Mouse (Mus musculus): ENCODE measurements around the gene Atf4. TPM values are rescaled to one million over a fixed set of nuclear protein-coding genes. Genes with fewer than 3 reads are reported as not detected.

Atf4 gene
- polyA plus RNA-seq, 1 experiment from 2014 or later, result 132 TPM

DNA sequence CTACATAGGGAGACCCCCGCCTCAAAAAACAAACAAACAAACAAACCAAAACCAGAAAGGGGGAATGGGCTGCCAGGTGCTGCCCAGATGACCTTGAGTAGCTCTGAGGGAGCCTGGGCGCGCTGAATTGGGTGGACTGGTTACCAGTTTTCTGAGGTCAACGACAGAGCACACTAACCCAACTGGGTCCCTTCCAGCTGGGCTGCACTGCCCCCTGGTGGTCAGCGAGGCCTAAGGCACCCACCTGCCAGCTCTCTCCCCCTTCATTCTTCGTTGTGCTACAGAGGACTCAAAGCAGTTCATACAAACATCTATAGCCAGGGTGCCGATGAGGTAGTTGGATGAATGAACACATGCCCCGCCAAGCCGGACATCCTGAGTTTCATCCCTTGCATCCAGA, 29.8 kb upstream of the Atf4 start:
- no peak overlapping the region for H3K4me2 ChIP-seq
- 28% methylated on average over 9 of the region's 9 CpGs for WGBS
- ATAC-seq (ENCODE audit: low FRiP score), result no peak

DNA sequence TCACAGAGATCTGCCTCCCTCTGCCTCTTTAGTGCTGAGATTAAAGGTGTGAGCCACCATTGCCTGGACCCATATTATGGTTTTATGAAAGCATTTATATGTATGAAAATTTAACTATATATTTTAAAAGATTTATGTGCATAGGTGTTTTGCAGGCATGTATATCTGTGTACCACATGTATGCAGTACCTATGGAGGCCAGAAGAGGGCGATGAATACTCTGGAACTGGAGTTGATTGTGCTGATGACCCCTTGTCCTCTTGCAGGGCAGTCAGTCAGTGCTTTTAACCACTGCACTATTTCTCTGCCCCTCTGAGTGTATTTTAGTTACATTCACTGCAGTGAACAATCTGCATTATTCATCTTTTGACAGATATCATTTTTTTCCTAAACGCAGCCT, 29.2 kb upstream of the Atf4 start:
- Histone ChIP-seq H3K27ac (no peak overlapping the region), H3K4me1 (peaks cover 4% of the 10 kb centered on the region; the same call in 1 of the 2 replicates), H3K9me3 (no peaks in the 10 kb centered on the region), H3K27me3 (no peaks in the 10 kb centered on the region), H3K36me3 (replicated peaks) (no peaks in the 10 kb centered on the region), H3K9ac (no peak overlapping the region), H3K4me3 (replicated peaks) (no peak overlapping the region), H3K4me2 (no peak overlapping the region)
- 44% methylated on average over 2 of the region's 2 CpGs for WGBS
- no peak for ATAC-seq (ENCODE audit: low FRiP score)

More for the DNA sequence above, 29.8 kb upstream of the Atf4 start:
- no peak overlapping the region for H3K4me3 ChIP-seq (replicated peaks)
- no peaks in the 10 kb centered on the region for H3K36me3 ChIP-seq (replicated peaks)
- H3K9me3 ChIP-seq, result no peaks in the 10 kb centered on the region
- H3K27me3 ChIP-seq, result no peaks in the 10 kb centered on the region
- peaks cover 4% of the 10 kb centered on the region; the same call in 1 of the 2 replicates for H3K4me1 ChIP-seq
- H3K9ac ChIP-seq, result no peak overlapping the region
- no peak overlapping the region for H3K27ac ChIP-seq

DNA sequence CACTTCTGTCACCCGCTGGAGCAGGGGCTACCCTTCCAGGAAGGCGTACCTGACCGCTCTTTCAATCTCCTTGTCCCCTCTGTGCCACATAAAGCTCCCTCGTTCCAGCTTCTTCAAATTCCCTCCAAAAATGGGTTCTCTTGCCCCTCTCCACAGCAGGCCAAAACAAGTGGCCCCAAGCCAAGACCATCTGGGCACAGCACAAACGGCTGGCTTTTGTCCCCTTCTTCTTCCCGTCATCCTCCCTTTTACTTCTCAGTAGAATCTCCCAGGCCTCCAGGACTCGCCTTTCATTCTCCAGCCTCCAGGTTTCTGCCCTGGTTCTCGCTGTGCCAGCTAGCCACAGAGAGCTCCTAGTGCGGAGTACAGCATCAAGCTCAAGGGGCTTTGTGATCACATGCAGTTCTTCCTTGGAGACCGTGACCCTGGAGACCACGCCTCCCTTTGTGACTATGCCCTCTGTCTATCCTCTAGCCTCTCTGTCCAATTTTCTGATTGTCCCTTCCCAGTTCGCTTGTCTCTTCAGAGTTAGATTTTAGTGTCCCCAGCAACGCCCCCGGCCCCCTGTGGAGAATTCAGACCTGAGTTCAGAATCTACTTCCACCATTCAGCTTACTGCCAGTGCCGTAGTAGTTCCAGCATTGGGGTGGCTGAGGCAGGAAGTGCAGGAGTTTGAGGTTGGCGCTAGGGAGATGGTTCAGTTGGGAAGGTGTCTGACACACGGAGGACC, 26.7 kb upstream of the Atf4 start:
- peaks cover 7% of the 10 kb centered on the region for H3K4me1 ChIP-seq
- no peaks in the 10 kb centered on the region for H3K36me3 ChIP-seq (replicated peaks)
- no peak for ATAC-seq (ENCODE audit: low FRiP score)
- no peak overlapping the region for H3K9ac ChIP-seq
- H3K27me3 ChIP-seq, result no peaks in the 10 kb centered on the region
- no peaks in the 10 kb centered on the region for H3K9me3 ChIP-seq
- no peak overlapping the region for H3K27ac ChIP-seq
- no peak overlapping the region for H3K4me2 ChIP-seq
- H3K4me3 ChIP-seq (replicated peaks), result no peak overlapping the region
- WGBS, result 74% methylated on average over 17 of the region's 17 CpGs

DNA sequence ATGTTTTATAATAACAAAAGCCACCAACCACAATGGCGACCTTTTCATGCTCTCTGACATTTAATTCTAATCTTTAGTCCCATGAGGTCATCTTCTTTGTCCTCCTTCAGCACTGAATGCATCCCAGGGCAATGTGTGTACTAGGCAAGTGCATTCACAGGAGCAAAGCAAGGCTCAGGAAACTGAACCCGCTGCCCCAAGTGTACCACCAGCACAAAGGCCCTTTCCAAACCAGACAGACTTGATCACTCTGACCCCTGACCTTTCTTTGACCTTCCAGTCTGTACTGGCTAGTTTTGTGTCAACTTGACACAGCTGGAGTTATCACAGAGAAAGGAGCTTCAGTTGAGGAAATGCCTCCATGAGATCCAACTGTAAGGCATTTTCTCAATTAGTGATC, 22.7 kb upstream of the Atf4 start:
- Histone ChIP-seq H3K9me3 (no peaks in the 10 kb centered on the region), H3K4me2 (no peak overlapping the region), H3K4me1 (peaks cover 24% of the 10 kb centered on the region), H3K4me3 (replicated peaks) (no peak overlapping the region), H3K36me3 (replicated peaks) (peaks cover 19% of the 10 kb centered on the region), H3K27ac (no peak overlapping the region), H3K9ac (no peak overlapping the region), H3K27me3 (no peaks in the 10 kb centered on the region)
- ATAC-seq (ENCODE audit: low FRiP score), result no peak
- 43% methylated on average over 2 of the region's 2 CpGs for WGBS

DNA sequence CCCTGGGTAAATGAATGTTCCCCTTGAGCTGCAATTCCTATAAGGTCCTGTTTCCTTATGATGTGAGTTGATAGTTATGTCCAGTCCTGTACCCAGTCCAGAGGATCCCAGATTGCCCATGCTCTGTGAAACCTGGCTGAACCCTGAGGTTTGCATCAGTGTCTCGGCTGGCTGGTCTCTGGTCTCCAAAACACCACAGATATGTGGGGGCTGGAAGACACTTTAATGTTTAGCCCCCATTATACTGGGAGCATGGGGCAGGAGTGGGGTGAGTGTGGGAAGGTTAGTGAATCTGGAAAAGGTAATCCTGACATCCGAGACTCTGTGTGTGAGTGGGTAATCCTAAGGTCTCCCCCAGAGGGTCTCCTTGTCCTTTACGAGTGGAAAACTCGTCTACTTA, 21.9 kb upstream of the Atf4 start:
- H3K27ac ChIP-seq, result peak overlapping the region; percentile 72; the same call in 1 of the 2 replicates
- peak overlapping the region; percentile 90; the same call in 1 of the 2 replicates for H3K4me3 ChIP-seq (replicated peaks)
- ATAC-seq (ENCODE audit: low FRiP score), result peak; percentile 18; the same call in 1 of the 2 replicates
- peaks cover 24% of the 10 kb centered on the region for H3K36me3 ChIP-seq (replicated peaks)
- no peaks in the 10 kb centered on the region for H3K27me3 ChIP-seq
- peaks cover 24% of the 10 kb centered on the region for H3K4me1 ChIP-seq
- no peak overlapping the region for H3K9ac ChIP-seq
- H3K9me3 ChIP-seq, result no peaks in the 10 kb centered on the region
- peak overlapping the region; percentile 96 for H3K4me2 ChIP-seq
- 63% methylated on average over 4 of the region's 4 CpGs for WGBS

DNA sequence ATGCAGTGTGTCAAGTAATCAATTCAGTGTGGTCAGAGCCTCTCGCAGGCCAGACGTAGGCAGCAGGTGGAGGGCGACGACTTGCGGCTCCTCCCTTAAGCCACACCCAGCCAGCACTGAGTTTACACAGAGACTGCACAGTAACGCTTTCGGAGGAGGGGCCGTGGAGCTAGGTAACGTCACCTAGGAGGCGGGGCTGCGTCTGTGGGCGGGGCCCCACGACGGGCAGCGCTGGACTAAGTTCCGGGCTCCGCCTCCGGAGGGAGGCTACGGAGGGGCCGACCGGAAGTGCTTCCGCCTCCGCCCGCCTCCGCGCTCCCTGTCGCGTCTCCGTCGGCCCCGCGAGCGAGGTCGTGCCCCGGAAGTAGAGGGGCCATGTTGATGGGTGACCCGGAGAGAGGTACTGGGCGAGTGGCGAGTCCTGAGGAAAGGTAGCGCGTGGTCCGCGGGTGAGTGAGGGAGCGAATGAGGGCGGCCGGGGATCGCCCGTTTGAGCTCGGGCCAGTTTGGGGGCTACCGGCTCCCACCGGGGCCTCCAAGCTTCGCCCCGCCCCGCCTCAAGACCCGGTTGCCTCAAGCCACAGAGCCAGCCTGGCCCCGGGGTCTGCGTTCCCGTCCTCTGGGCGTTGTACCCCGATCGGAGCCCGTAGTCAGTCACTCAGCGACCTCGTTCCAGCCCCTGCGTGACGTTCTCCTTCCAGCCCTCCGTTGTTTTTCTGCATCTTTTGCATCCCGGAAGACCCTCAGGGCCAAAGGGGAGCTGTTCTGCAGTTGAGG, 21.1 kb upstream of the Atf4 start, which contains the start of gene Mief1:
Gene Mief1 (plus strand): TSS at position 286 of the 777 bp plus-strand sequence.
- peak; percentile 98 for ATAC-seq (ENCODE audit: low FRiP score)
- Histone ChIP-seq H3K27me3 (no peaks in the 10 kb centered on the region), H3K4me1 (peaks cover 20% of the 10 kb centered on the region), H3K9me3 (no peaks in the 10 kb centered on the region), H3K4me3 (replicated peaks) (peak within 1 kb of the TSS; percentile 90), H3K9ac (peak within 1 kb of the TSS; percentile 82), H3K4me2 (peak within 1 kb of the TSS; percentile 96), H3K27ac (peak within 1 kb of the TSS; percentile 72), H3K36me3 (replicated peaks) (peaks cover 32% of the 10 kb centered on the region)
- under 1% methylated on average over 65 of the region's 67 CpGs for WGBS

DNA sequence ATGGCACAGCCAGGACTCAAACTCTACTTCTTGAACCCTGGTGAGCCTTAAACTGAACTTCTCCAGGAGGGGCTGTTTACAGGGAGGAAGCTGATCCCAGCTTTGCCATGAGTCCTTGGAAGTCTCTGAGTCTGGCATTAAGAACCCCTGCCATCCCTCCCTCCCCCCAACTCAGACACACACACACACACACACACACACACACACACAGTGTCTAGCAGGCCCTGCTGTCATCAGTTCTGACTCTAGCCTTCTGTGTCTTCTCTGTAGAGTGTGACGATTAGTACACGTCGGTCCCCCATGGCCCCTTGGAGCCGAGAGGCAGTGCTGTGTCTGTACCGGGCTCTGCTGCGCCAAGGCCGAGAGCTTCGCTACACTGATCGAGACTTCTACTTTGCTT, 19.4 kb upstream of the Atf4 start, which contains the start of gene AC140267.1:
Gene AC140267.1 (plus strand): TSS at position 301 of the 400 bp plus-strand sequence.
- Histone ChIP-seq H3K4me3 (replicated peaks) (peak within 1 kb of the TSS; percentile 90), H3K27me3 (no peaks in the 10 kb centered on the region), H3K36me3 (replicated peaks) (peaks cover 41% of the 10 kb centered on the region), H3K4me2 (peak within 1 kb of the TSS; percentile 96), H3K27ac (peak within 1 kb of the TSS; percentile 72; the same call in 1 of the 2 replicates), H3K4me1 (peaks cover 20% of the 10 kb centered on the region), H3K9me3 (no peaks in the 10 kb centered on the region), H3K9ac (peak within 1 kb of the TSS; percentile 82)
- no peak for ATAC-seq (ENCODE audit: low FRiP score)
- WGBS, result 93% methylated on average over 9 of the region's 9 CpGs

DNA sequence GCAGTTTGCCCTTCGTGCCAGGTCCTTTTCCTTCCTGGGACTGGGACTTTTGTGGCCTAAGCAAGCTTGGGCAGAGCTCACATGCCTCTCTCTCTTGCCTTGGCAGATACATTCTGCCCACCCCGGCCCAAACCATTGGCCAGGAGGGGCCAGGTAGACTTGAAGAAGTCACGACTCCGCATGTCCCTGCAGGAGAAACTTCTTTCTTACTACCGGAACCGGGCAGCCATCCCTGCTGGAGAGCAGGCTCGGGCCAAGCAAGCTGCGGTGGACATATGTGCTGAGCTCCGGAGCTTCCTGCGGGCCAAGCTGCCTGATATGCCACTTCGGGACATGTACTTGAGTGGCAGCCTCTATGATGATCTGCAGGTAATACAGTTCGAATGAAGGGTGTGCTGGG, 6.8 kb upstream of the Atf4 start:
- ATAC-seq (ENCODE audit: low FRiP score), result no peak
- H3K36me3 ChIP-seq (replicated peaks), result peaks cover 81% of the 10 kb centered on the region
- H3K4me3 ChIP-seq (replicated peaks), result no peak overlapping the region
- H3K27ac ChIP-seq, result no peak overlapping the region
- 95% methylated on average over 12 of the region's 12 CpGs for WGBS
- H3K4me1 ChIP-seq, result no peaks in the 10 kb centered on the region
- H3K9me3 ChIP-seq, result no peaks in the 10 kb centered on the region
- H3K4me2 ChIP-seq, result no peak overlapping the region
- H3K9ac ChIP-seq, result no peak overlapping the region
- H3K27me3 ChIP-seq, result no peaks in the 10 kb centered on the region

DNA sequence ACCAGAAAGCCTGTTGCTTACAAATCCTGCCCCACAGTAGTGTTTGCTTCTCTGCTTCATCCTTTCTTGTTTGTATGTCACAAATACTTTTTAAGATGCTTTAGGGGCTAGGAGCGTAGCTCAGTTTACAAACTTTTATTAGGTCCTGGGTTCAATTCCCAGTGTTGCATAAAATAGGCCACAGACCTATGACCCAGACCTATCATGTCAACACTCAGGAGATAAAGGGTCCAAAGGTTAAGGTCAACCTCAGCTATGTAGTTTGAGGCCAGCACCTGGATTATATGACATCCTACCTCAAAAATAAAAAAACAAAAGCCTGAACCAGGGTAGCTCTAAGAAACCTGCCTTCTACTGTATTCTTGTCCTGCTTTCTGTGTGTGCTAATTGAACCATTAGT, 6.4 kb upstream of the Atf4 start:
- WGBS, result 97% methylated on average over 1 of the region's 1 CpGs
- no peaks in the 10 kb centered on the region for H3K9me3 ChIP-seq
- no peak for ATAC-seq (ENCODE audit: low FRiP score)
- H3K4me1 ChIP-seq, result peaks cover 3% of the 10 kb centered on the region
- no peak overlapping the region for H3K9ac ChIP-seq
- no peak overlapping the region for H3K4me2 ChIP-seq
- H3K36me3 ChIP-seq (replicated peaks), result peaks cover 78% of the 10 kb centered on the region
- no peak overlapping the region for H3K27ac ChIP-seq
- H3K4me3 ChIP-seq (replicated peaks), result no peak overlapping the region
- H3K27me3 ChIP-seq, result no peaks in the 10 kb centered on the region

DNA sequence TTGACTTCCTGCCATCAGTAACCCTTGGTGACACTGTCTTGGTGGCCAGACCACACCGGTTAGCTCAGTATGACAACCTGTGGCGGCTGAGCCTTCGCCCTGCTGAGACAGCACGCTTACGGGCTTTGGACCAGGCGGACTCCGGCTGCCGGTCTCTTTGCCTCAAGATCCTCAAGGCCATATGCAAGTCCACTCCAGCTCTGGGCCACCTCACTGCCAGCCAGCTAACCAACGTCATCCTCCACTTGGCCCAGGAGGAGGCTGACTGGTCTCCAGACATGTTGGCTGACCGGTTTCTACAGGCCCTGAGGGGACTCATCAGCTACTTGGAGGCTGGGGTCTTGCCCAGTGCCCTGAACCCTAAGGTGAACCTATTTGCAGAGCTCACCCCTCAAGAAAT, 5.3 kb upstream of the Atf4 start:
- H3K4me1 ChIP-seq, result peaks cover 13% of the 10 kb centered on the region
- H3K9me3 ChIP-seq, result no peaks in the 10 kb centered on the region
- peaks cover 68% of the 10 kb centered on the region for H3K36me3 ChIP-seq (replicated peaks)
- H3K27ac ChIP-seq, result no peak overlapping the region
- H3K4me2 ChIP-seq, result no peak overlapping the region
- H3K9ac ChIP-seq, result no peak overlapping the region
- 94% methylated on average over 10 of the region's 10 CpGs for WGBS
- H3K27me3 ChIP-seq, result no peaks in the 10 kb centered on the region
- no peak overlapping the region for H3K4me3 ChIP-seq (replicated peaks)
- ATAC-seq (ENCODE audit: low FRiP score), result no peak

DNA sequence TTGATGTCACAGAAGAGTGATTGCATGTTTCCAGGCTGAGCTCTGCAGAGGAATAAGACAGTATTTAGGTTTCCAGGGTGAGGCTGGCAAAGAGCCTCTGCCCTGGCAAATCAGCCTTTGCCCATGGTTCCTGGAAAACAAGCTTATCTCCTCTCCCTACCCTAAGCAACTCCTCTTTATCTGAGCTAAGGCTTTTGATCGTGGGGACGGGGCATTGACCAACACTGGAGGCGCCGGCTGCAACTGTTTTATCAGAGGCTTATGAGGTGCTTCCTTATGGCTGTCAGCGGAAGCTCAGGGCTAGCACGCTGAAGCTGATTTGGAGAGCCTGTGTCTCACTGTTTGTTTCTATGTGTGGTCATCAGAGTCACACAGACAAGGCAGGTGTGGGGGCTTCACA, 4.4 kb upstream of the Atf4 start:
- peaks cover 62% of the 10 kb centered on the region for H3K36me3 ChIP-seq (replicated peaks)
- H3K9ac ChIP-seq, result no peak overlapping the region
- 94% methylated on average over 6 of the region's 6 CpGs for WGBS
- no peak overlapping the region for H3K4me2 ChIP-seq
- H3K27ac ChIP-seq, result no peak overlapping the region
- H3K27me3 ChIP-seq, result no peaks in the 10 kb centered on the region
- no peak for ATAC-seq (ENCODE audit: low FRiP score)
- H3K4me3 ChIP-seq (replicated peaks), result no peak overlapping the region
- peaks cover 13% of the 10 kb centered on the region for H3K4me1 ChIP-seq
- no peaks in the 10 kb centered on the region for H3K9me3 ChIP-seq

DNA sequence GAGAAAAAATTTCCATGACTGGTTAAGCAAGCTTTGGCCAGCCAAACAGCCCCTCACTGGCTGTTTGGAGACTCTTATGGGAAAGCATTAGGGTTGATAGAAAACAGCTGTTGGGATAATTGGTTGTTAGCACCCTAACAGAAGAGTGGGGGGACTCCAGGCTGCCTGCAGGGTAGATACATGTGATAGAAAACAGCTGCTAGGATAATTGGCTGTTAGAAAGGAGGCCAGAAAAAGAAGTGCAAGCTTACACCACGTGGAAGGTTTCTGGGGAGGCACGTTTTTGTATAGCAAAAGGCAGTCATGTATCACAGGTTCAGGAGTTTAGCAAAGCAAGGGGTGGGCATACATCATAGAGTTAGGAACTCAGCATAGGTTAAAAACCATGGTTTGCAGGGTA, 1.5 kb upstream of the Atf4 start:
- Histone ChIP-seq H3K27ac (peak overlapping the region; percentile 98), H3K36me3 (replicated peaks) (peaks cover 58% of the 10 kb centered on the region), H3K4me2 (peak overlapping the region; percentile 93; the same call in 1 of the 2 replicates), H3K4me3 (replicated peaks) (no peak overlapping the region), H3K9ac (no peak overlapping the region), H3K9me3 (no peaks in the 10 kb centered on the region), H3K27me3 (no peaks in the 10 kb centered on the region), H3K4me1 (peaks cover 33% of the 10 kb centered on the region)
- no peak for ATAC-seq (ENCODE audit: low FRiP score)
- 37% methylated on average over 2 of the region's 2 CpGs for WGBS

Data from forebrain, embryonic 12.5 days (tissue).